Mouse (Mus musculus): ENCODE results near the gene Aldh3a2.
"Not testable (repeated sequence)": the region's sequence is repeated elsewhere in the genome, so short reads cannot be mapped to it uniquely, and the experiment has no call there.

Gene Aldh3a2

GRCm38 (mm10) chr11:61207487-61208246 lies 59.6 kb downstream of the Aldh3a2 start, which contains the start of gene Aldh3a1:
TSS of gene Aldh3a1 (plus strand) at chr11:61207537.
- no peak for DNase-seq

- no peak for DNase-seq
These were observed 61.1 kb downstream of the Aldh3a2 start for GRCm38 (mm10) chr11:61206136-61206535.

- no peak for DNase-seq
These were observed 61.9 kb downstream of the Aldh3a2 start for GRCm38 (mm10) chr11:61205167-61205950.

GRCm38 (mm10) chr11:61202810-61203209 lies 64.5 kb downstream of the Aldh3a2 start:
- no peak for DNase-seq

- DNase-seq = no peak
These were observed 65.1 kb downstream of the Aldh3a2 start for GRCm38 (mm10) chr11:61202186-61202585.

- no peak for DNase-seq
These were observed 67.5 kb downstream of the Aldh3a2 start for GRCm38 (mm10) chr11:61199620-61200362.

- no peak for DNase-seq
These were observed 69.3 kb downstream of the Aldh3a2 start for GRCm38 (mm10) chr11:61197935-61198334.

- DNase-seq = no peak
These were observed 70.5 kb downstream of the Aldh3a2 start for GRCm38 (mm10) chr11:61196616-61197353.

- DNase-seq = peak; percentile 89
These were observed 73.9 kb downstream of the Aldh3a2 start for GRCm38 (mm10) chr11:61193392-61193791.

- DNase-seq = no peak
These were observed 74.5 kb downstream of the Aldh3a2 start for GRCm38 (mm10) chr11:61192779-61193178.

- not testable (repeated sequence) for DNase-seq
These were observed 75.1 kb downstream of the Aldh3a2 start for GRCm38 (mm10) chr11:61192123-61192522.

GRCm38 (mm10) chr11:61190776-61191175 lies 76.5 kb downstream of the Aldh3a2 start:
- DNase-seq = no peak

- no peak for DNase-seq
These were observed 83.4 kb downstream of the Aldh3a2 start for GRCm38 (mm10) chr11:61183820-61184219.

GRCm38 (mm10) chr11:61181624-61182023 lies 85.6 kb downstream of the Aldh3a2 start:
- no peak for DNase-seq

GRCm38 (mm10) chr11:61180361-61180760 lies 86.9 kb downstream of the Aldh3a2 start:
- DNase-seq = no peak

GRCm38 (mm10) chr11:61176321-61176720 lies 90.9 kb downstream of the Aldh3a2 start:
- no peak for DNase-seq

- DNase-seq = no peak
These were observed 91.5 kb downstream of the Aldh3a2 start for GRCm38 (mm10) chr11:61175778-61176177.

- peak; percentile 100 for DNase-seq
These were observed 92.2 kb downstream of the Aldh3a2 start, which contains the start of gene Usp22 for GRCm38 (mm10) chr11:61174821-61175658. TSS of gene Usp22 (minus strand) at chr11:61175055.

- DNase-seq = peak; percentile 88
These were observed 92.9 kb downstream of the Aldh3a2 start for GRCm38 (mm10) chr11:61174291-61174820.

GRCm38 (mm10) chr11:61173477-61173876 lies 93.8 kb downstream of the Aldh3a2 start:
- not testable (repeated sequence) for DNase-seq

Measured in embryo, embryonic 11 days (tissue).